Mouse (Mus musculus) heart, postnatal 4 days (tissue): ENCODE data around the gene Rims1. TPM values are rescaled to one million over a fixed set of nuclear protein-coding genes. Genes with fewer than 3 reads are reported as not detected.

Experiments
- DNase-seq: peaks from one replicate; pipeline ENCODE4 v3.0.0; 2021
- total RNA-seq, 2 experiments: library from RNA; stranded (reverse); gene quantifications; 2 replicates each; pipeline ENCODE4 v1.2.3; 2021

Gene Rims1
- total RNA-seq, 2 experiments from 2014 or later = 1.2 to 1.3 TPM

- DNase-seq = no peak
These were observed 452.1 kb downstream of the Rims1 start for GRCm38 (mm10) chr1:22353687-22354086.

GRCm38 (mm10) chr1:22338914-22339313, 466.9 kb downstream of the Rims1 start:
- no peak for DNase-seq

- no peak for DNase-seq
These were observed 484.7 kb downstream of the Rims1 start for GRCm38 (mm10) chr1:22320941-22321676.

GRCm38 (mm10) chr1:22315537-22315936, 490.3 kb downstream of the Rims1 start:
- DNase-seq = no peak

GRCm38 (mm10) chr1:22311471-22311870, 494.3 kb downstream of the Rims1 start:
- no peak for DNase-seq

GRCm38 (mm10) chr1:22306519-22306918, 499.3 kb downstream of the Rims1 start:
- DNase-seq = no peak

GRCm38 (mm10) chr1:22305932-22306331, 499.9 kb downstream of the Rims1 start:
- DNase-seq = no peak

- no peak for DNase-seq
These were observed 511.8 kb downstream of the Rims1 start for GRCm38 (mm10) chr1:22293953-22294352.

GRCm38 (mm10) chr1:22293310-22293709, 512.5 kb downstream of the Rims1 start:
- no peak for DNase-seq

- DNase-seq = no peak
These were observed 519.0 kb downstream of the Rims1 start for GRCm38 (mm10) chr1:22286807-22287206.

- no peak for DNase-seq
These were observed 525.8 kb downstream of the Rims1 start for GRCm38 (mm10) chr1:22279954-22280353.

- DNase-seq = no peak
These were observed 531.7 kb downstream of the Rims1 start for GRCm38 (mm10) chr1:22274081-22274480.

- DNase-seq = no peak
These were observed 535.7 kb downstream of the Rims1 start for GRCm38 (mm10) chr1:22270131-22270530.

GRCm38 (mm10) chr1:22268581-22269359, 537.0 kb downstream of the Rims1 start:
- peak; percentile 85 for DNase-seq

- no peak for DNase-seq
These were observed 539.3 kb downstream of the Rims1 start for GRCm38 (mm10) chr1:22266491-22266890.

- no peak for DNase-seq
These were observed 540.3 kb downstream of the Rims1 start for GRCm38 (mm10) chr1:22265528-22265927.

GRCm38 (mm10) chr1:22262169-22262950, 543.4 kb downstream of the Rims1 start:
- no peak for DNase-seq

GRCm38 (mm10) chr1:22261702-22262101, 544.1 kb downstream of the Rims1 start:
- DNase-seq = no peak

- no peak for DNase-seq
These were observed 545.5 kb downstream of the Rims1 start for GRCm38 (mm10) chr1:22260291-22260690.

GRCm38 (mm10) chr1:22258356-22258755, 547.4 kb downstream of the Rims1 start:
- no peak for DNase-seq

- DNase-seq = no peak
These were observed 551.5 kb downstream of the Rims1 start for GRCm38 (mm10) chr1:22254278-22254677.

- no peak for DNase-seq
These were observed 552.9 kb downstream of the Rims1 start for GRCm38 (mm10) chr1:22252873-22253272.

GRCm38 (mm10) chr1:22248898-22249386, 556.9 kb downstream of the Rims1 start:
- no peak for DNase-seq
